Mouse (Mus musculus) splenic B cell, adult 2 months (primary cell): ENCODE data around the gene Gm42688.

Source experiments
- DNase-seq: peaks from one replicate; pipeline ENCODE4 v3.0.0-alpha.2; 2011; ENCODE audit warnings: low read depth, low spot score
- H3K27me3 ChIP-seq: 2 replicates; pipeline ENCODE4 v1.6.1; 2012; ENCODE audit warnings: mild to moderate bottlenecking, low read length, moderate library complexity, mixed read lengths; ENCODE audit not compliant: control insufficient read depth, poor library complexity, insufficient read depth, severe bottlenecking
- H3K36me3 ChIP-seq: 2 replicates; pipeline ENCODE4 v1.6.1; 2012; ENCODE audit warnings: mild to moderate bottlenecking, low read length, moderate library complexity, mixed read lengths; ENCODE audit not compliant: control insufficient read depth, poor library complexity, insufficient read depth, severe bottlenecking

Gm42688 gene

GRCm38 (mm10) chr6:83101688-83102556 lies 505 bp downstream of the Gm42688 start:
- no peaks in the 10 kb centered on the region for H3K36me3 ChIP-seq
- DNase-seq: peak; percentile 77
- H3K27me3 ChIP-seq: no peaks in the 10 kb centered on the region

- Histone ChIP-seq H3K27me3 (no peaks in the 10 kb centered on the region), H3K36me3 (peaks cover 3% of the 10 kb centered on the region; the same call in 1 of the 2 replicates)
- no peak for DNase-seq
These were observed 1.8 kb downstream of the Gm42688 start for GRCm38 (mm10) chr6:83103130-83103650.

- Histone ChIP-seq H3K27me3 (no peaks in the 10 kb centered on the region), H3K36me3 (peaks cover 3% of the 10 kb centered on the region; the same call in 1 of the 2 replicates)
- DNase-seq: no peak
These were observed 2.7 kb downstream of the Gm42688 start for GRCm38 (mm10) chr6:83104158-83104557.

GRCm38 (mm10) chr6:83107566-83108400 lies 6.4 kb downstream of the Gm42688 start:
- Histone ChIP-seq H3K36me3 (peaks cover 3% of the 10 kb centered on the region; the same call in 1 of the 2 replicates), H3K27me3 (no peaks in the 10 kb centered on the region)
- peak; percentile 85 for DNase-seq

GRCm38 (mm10) chr6:83108762-83109668 lies 7.6 kb downstream of the Gm42688 start, which contains the start of gene Mrpl53:
Gene Mrpl53, plus strand, starts transcription at chr6:83109040.
- H3K27me3 ChIP-seq: no peaks in the 10 kb centered on the region
- DNase-seq: peak; percentile 76
- peaks cover 3% of the 10 kb centered on the region; the same call in 1 of the 2 replicates for H3K36me3 ChIP-seq

- DNase-seq: no peak
- Histone ChIP-seq H3K27me3 (no peaks in the 10 kb centered on the region), H3K36me3 (peaks cover 3% of the 10 kb centered on the region; the same call in 1 of the 2 replicates)
These were observed 10.2 kb downstream of the Gm42688 start for GRCm38 (mm10) chr6:83111510-83112136.

GRCm38 (mm10) chr6:83115011-83115671 lies 13.7 kb downstream of the Gm42688 start, which contains the start of gene Mogs:
Gene Mogs, plus strand, starts transcription at chr6:83115496.
- Histone ChIP-seq H3K36me3 (peaks cover 3% of the 10 kb centered on the region; the same call in 1 of the 2 replicates), H3K27me3 (no peaks in the 10 kb centered on the region)
- peak; percentile 92 for DNase-seq

GRCm38 (mm10) chr6:83115682-83116372 lies 14.4 kb downstream of the Gm42688 start:
- Histone ChIP-seq H3K36me3 (peaks cover 3% of the 10 kb centered on the region; the same call in 1 of the 2 replicates), H3K27me3 (no peaks in the 10 kb centered on the region)
- peak; percentile 43 for DNase-seq

GRCm38 (mm10) chr6:83116373-83117164 lies 15.2 kb downstream of the Gm42688 start:
- H3K36me3 ChIP-seq: peaks cover 3% of the 10 kb centered on the region; the same call in 1 of the 2 replicates
- no peak for DNase-seq
- H3K27me3 ChIP-seq: no peaks in the 10 kb centered on the region

- Histone ChIP-seq H3K36me3 (peaks cover 3% of the 10 kb centered on the region; the same call in 1 of the 2 replicates), H3K27me3 (no peaks in the 10 kb centered on the region)
- no peak for DNase-seq
These were observed 15.7 kb downstream of the Gm42688 start for GRCm38 (mm10) chr6:83117165-83117438.

GRCm38 (mm10) chr6:83117616-83118015 lies 16.2 kb downstream of the Gm42688 start:
- no peak for DNase-seq
- Histone ChIP-seq H3K27me3 (no peaks in the 10 kb centered on the region), H3K36me3 (peaks cover 3% of the 10 kb centered on the region; the same call in 1 of the 2 replicates)

- no peak for DNase-seq
- Histone ChIP-seq H3K27me3 (no peaks in the 10 kb centered on the region), H3K36me3 (peaks cover 3% of the 10 kb centered on the region; the same call in 1 of the 2 replicates)
These were observed 17.0 kb downstream of the Gm42688 start for GRCm38 (mm10) chr6:83118369-83118768.
